Mouse (Mus musculus) myocyte (in vitro differentiated cells): Measurements from ENCODE around the gene Ptpn13.

ENCODE experiments used
- E2F4 ChIP-seq: IDR thresholded peaks from one replicate; pipeline ENCODE4 v1.6.1; 2011; ENCODE audit warnings: mild to moderate bottlenecking, control low read depth, moderate library complexity; ENCODE audit not compliant: insufficient read depth
- MAX ChIP-seq: IDR thresholded peaks from one replicate; pipeline ENCODE4 v1.6.1; 2011; ENCODE audit warnings: low read depth, mild to moderate bottlenecking, control low read depth
- MYOG ChIP-seq, 3 experiments: IDR thresholded peaks; one replicate each; pipeline ENCODE4 v1.6.1; 2011; ENCODE audit warnings: control low read depth in 2 of 3, low read depth in 2 of 3, mild to moderate bottlenecking in 2 of 3; ENCODE audit not compliant: insufficient read length in 2 of 3, control insufficient read depth in 1 of 3, insufficient read depth in 1 of 3
- POLR2A ChIP-seq: IDR thresholded peaks from one replicate; pipeline ENCODE4 v1.6.1; 2011; ENCODE audit warnings: low read depth, mild to moderate bottlenecking, control low read depth, moderate library complexity; ENCODE audit not compliant: insufficient read length
- POLR2AphosphoS2 ChIP-seq: IDR thresholded peaks from one replicate; pipeline ENCODE4 v1.6.1; 2011; ENCODE audit warnings: low read depth, control low read depth; ENCODE audit not compliant: insufficient read length
- TCF12 ChIP-seq: IDR thresholded peaks from one replicate; pipeline ENCODE4 v1.6.1; 2011; ENCODE audit warnings: mild to moderate bottlenecking, control low read depth; ENCODE audit not compliant: poor library complexity, insufficient read depth, severe bottlenecking
- TCF3 ChIP-seq: IDR thresholded peaks from one replicate; pipeline ENCODE4 v1.6.1; 2011; ENCODE audit warnings: low read depth, control low read depth; ENCODE audit not compliant: insufficient read length

- TF ChIP-seq E2F4: no peak
- TF ChIP-seq POLR2A: no peak
- no peak for TF ChIP-seq TCF12
- TF ChIP-seq MAX: no peak
- TF ChIP-seq POLR2AphosphoS2: no peak
- no peak for TF ChIP-seq TCF3
- TF ChIP-seq MYOG (IDR thresholded peaks at IDR 0.05; ENCODE audit: control insufficient read depth in 1 of 3, insufficient read depth in 1 of 3, insufficient read length in 2 of 3, low read depth in 2 of 3): no peak
These were observed 62.0 kb downstream of the Ptpn13 start for GRCm38 (mm10) chr5:103487001-103487400.
